Mouse (Mus musculus): Measurements from ENCODE around the gene Nr1h4.
A peak's percentile ranks its signal among the peaks of the same experiment; 100 is the strongest.
"Not testable (repeated sequence)": the region's sequence is repeated elsewhere in the genome, so short reads cannot be mapped to it uniquely, and the experiment has no call there.

The Nr1h4 gene

DNA sequence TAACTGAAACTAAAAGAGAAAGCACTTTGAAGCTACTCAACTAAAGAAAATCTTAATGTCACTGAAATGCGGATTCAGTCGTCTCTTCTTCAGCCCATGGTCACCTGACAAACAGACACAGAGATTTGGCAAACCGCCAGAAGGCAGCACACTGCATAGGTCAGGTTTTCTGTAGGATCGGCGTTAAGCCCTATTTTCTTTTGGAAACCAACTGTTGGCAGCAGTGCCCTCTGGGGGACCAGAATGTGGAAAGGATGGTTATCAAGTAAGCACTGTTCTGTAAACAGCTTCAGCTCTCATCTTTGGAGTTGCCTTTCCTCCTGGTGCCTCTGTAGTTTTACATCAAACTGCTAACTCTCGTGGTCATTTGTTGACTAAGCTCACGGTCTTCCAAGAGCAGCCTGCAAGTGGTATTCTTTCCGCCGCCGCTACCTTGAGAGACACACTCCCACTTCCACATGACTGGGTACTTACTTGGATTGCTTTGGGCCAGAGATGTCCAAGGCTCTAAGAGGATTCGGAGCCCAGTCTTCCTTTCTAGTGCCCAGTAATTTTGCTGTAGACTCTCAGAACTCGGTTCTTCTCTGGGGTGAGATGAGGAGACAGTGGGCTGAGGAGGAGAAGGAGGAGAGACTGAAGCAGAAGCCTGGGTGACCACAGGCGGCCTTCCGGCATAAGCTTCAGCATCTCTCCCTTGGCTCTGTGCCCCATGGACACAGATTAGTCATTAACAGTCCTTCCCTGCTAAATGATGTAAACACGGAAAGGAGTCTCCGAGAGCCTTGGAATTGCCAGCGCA, at the start of gene Nr1h4:
TSS of gene Nr1h4 (minus strand) at position 657 of the 799 bp plus-strand sequence.
- no peak for DNase-seq (ENCODE audit: low read depth in 2 of 2, low spot score in 2 of 2)

DNA sequence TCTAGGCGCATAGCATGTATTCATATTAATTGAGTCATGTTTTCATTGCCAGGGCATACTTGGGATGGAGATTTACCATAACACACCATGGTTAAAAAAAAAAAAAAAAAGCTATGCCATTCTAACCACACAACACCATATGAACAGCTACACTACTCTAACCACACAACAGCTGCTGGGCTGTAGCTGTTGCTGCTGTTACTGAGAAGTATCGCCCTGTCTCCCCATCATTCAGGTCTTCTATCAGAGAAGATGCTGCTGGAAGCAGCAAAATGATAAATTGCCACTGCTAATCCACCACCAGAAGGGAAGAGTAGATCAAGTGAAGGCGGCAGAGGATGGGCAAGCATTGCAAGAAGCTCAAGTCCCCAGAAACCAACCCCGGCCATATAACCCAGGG, 45.4 kb upstream of the Nr1h4 start:
- peak in 1 of 2 experiments; percentile 6 for DNase-seq (ENCODE audit: low read depth in 2 of 2, low spot score in 2 of 2)

DNA sequence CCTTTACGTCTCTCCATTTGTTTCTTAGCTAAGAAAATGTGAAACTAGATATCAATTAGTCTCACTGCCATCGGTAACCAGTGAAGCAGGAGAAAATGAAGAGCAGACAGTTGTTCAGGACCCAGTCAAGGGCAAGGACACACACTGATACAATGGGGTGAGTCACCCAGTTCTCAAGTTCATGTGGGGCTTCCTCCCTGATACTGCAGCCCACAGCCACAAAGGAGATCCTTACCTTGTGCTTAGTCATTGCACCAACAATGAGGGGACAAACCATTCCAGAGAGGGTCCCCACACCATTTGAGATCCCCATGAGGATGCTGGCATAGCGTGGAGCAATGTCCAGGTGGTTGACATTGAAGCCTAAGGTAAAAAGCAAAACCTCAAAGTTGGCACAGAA, 44.3 kb upstream of the Nr1h4 start:
- no peak for DNase-seq (ENCODE audit: low read depth in 2 of 2, low spot score in 2 of 2)

- DNase-seq (ENCODE audit: low read depth in 2 of 2, low spot score in 2 of 2), result no peak
Measured at GRCm38 (mm10) chr10:89573421-89573820, 40.0 kb upstream of the Nr1h4 start.

GRCm38 (mm10) chr10:89572946-89573345, 39.6 kb upstream of the Nr1h4 start:
- DNase-seq (ENCODE audit: low read depth in 2 of 2, low spot score in 2 of 2), result no peak

DNA sequence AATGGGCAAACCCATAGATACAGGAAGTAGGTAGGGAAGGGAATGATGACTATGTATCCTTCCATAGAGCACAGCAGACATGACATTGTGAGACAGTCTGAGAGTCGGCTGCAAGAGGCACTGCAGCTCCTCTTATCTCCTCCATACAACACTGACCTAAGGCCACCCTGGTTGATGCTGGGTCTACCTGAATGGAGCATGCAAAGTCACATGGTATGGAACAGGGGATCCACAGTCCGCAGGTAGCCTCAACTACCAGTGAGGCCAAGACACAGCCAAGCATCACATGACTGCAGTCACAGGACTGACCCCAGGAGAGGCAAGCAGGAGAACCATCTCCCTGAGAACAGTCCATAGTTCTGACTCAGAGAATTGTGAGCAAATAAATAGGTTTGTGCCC, 34.0 kb upstream of the Nr1h4 start:
- DNase-seq (ENCODE audit: low read depth in 2 of 2, low spot score in 2 of 2), result no peak

- DNase-seq (ENCODE audit: low read depth in 2 of 2, low spot score in 2 of 2), result no peak
Measured at GRCm38 (mm10) chr10:89565301-89566022, 32.1 kb upstream of the Nr1h4 start.

GRCm38 (mm10) chr10:89562113-89562512, 28.7 kb upstream of the Nr1h4 start:
- no peak for DNase-seq (ENCODE audit: low read depth in 2 of 2, low spot score in 2 of 2)

GRCm38 (mm10) chr10:89559351-89559750, 26.0 kb upstream of the Nr1h4 start:
- DNase-seq (ENCODE audit: low read depth in 2 of 2, low spot score in 2 of 2), result no peak

GRCm38 (mm10) chr10:89554885-89555284, 21.5 kb upstream of the Nr1h4 start:
- not testable (repeated sequence) for DNase-seq (ENCODE audit: low read depth in 2 of 2, low spot score in 2 of 2)

DNA sequence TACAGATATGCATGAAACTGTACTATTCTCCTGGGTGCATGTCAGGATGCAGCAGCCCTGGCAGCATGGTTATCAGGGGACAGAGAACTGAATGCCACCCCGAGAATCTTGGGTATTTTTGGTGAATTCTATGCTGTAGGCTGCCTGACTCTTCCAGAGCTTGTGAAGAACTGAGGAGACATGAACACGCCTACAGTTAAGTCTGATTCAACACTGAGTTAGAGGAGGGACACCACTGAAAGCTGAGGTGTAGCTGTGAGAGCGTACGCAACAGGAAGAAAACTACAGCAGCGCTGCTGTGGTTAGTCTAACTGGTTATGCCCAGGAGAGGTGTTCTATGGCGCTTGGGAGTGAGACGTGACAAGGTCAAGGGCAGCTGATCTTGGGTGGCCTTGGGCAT, 20.5 kb upstream of the Nr1h4 start:
- DNase-seq (ENCODE audit: low read depth in 2 of 2, low spot score in 2 of 2), result not testable (repeated sequence)

- DNase-seq (ENCODE audit: low read depth in 2 of 2, low spot score in 2 of 2), result no peak
Measured at GRCm38 (mm10) chr10:89553015-89553414, 19.6 kb upstream of the Nr1h4 start.

GRCm38 (mm10) chr10:89551657-89552056, 18.3 kb upstream of the Nr1h4 start:
- DNase-seq (ENCODE audit: low read depth in 2 of 2, low spot score in 2 of 2), result no peak

- DNase-seq (ENCODE audit: low read depth in 2 of 2, low spot score in 2 of 2), result no peak
Measured at GRCm38 (mm10) chr10:89548028-89548427, 14.6 kb upstream of the Nr1h4 start.

- DNase-seq (ENCODE audit: low read depth in 2 of 2, low spot score in 2 of 2), result no peak
Measured at GRCm38 (mm10) chr10:89546989-89547388, 13.6 kb upstream of the Nr1h4 start.

DNA sequence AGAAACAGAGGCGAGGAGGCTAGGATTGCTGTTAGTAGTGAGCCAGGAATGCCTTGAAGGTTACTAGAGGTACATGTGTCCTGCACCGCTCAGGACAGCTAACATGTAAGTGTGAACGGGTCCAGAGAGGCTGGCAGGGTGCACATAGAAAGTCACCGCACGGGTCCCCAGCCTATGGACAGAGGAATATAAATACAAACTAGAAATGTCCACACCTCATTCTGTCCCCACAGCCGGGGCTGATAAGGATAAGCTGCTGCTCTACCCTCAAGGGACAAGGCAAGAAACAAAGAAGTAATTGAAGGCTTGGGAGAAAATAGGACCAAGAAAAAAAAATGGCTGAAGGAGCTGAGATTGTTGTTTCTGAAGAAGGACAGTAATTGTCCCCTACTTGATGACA, 10.5 kb upstream of the Nr1h4 start:
- DNase-seq (ENCODE audit: low read depth in 2 of 2, low spot score in 2 of 2), result no peak

DNA sequence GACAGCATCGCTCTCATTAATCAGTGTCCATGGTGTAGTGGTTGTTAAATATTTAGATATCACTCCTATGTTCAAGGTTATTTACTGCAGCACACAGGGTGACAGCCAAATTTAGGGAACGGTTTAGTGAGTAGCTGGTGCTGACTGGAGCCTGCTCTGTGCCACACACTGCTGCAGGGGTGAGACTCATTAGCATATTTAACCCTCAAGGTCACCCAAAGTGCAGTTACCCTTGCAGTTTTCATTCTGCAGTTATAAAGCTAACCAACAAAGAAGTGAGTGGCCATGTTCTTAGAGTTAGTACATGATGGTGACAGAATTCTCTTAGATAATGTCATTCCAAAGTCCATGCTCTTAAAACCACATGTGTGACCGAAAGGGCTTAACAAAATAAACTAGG, 8.9 kb upstream of the Nr1h4 start:
- DNase-seq (ENCODE audit: low read depth in 2 of 2, low spot score in 2 of 2), result no peak

DNA sequence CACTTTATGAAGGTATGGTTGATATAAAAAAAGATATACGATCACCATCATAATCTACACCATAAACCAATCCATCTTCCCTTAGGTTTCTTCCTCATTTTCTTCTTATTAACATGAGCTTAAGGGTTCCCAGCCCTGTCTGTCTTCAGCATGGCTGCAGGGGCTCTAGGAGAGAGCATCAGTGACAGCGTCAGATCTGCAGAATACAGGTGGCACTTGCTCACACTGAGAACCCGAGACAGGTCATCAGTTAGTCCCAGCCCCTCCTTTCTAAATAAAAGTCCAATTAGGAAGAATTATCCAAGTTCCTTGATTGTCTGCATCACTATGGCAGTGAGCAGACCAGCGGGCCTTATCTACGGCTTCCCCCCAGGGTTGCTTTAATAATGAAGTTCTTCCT, 934 bp downstream of the Nr1h4 start:
- DNase-seq (ENCODE audit: low read depth in 2 of 2, low spot score in 2 of 2), result no peak

GRCm38 (mm10) chr10:89531976-89532375, 1.4 kb downstream of the Nr1h4 start:
- no peak for DNase-seq (ENCODE audit: low read depth in 2 of 2, low spot score in 2 of 2)

DNA sequence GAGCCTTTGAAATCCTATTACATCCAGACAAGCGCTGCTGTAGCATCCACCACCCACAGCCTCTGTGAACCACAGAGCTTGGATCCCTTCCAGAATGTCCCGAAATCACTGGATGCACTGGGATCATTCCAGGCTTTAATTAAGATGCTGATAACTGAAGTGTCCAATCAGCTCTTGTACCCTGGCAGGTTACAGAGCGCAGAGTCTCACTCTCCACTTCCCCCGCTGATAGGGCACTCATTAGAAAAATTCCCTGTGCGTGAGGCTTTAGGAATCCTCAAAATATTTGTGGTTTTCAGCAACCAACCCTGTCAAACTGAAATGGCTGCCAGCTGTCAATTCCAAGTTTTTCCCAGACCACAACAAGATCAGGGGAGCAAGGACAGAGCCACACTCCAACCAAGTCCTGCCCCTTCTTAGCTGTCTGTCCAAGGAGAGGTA, 2.2 kb downstream of the Nr1h4 start:
- no peak for DNase-seq (ENCODE audit: low read depth in 2 of 2, low spot score in 2 of 2)

DNA sequence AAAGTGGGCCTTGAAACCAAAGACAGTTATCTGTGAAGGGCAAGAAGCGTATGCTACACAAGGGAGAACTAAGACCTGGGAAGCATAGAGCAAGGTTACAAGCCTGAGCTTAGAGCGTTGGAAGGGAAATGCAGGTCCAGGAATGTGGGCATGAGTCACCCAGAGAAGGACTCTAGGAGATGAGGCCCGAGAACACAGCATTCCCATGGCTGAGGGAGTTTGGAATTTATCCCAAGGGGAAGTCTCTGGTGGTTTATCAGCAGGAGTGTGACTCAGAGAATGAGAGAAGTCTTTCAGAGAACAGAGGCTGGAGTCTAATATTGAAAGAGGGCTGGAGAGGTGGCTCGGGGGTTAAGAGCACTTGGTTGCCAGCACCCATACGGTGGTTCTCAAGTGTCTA, 6.3 kb downstream of the Nr1h4 start:
- no peak for DNase-seq (ENCODE audit: low read depth in 2 of 2, low spot score in 2 of 2)

DNA sequence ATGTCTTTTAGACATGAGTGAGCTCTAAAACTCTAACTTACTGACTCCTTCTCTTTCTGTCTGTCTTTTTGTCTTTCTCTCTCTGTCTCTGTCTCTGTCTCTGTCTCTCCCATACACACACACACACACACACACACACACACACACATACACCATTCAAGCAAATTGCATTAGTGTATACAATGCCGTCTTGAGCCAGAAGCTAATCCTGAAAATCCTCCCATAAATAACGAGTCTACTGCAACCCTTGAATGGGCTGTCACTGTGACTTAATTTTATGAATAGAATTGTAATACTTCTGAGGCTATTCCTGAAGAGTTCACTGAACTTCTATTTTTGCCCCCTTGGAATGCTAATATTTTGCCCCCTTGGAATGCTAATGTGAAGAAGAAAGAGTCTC, 7.6 kb downstream of the Nr1h4 start:
- no peak for DNase-seq (ENCODE audit: low read depth in 2 of 2, low spot score in 2 of 2)

All from CD8-positive naive resting alpha-beta T cell, adult 2 months (primary cell).